Mouse (Mus musculus): Measurements from ENCODE around the gene Prkag1.

Prkag1 gene

GRCm38 (mm10) chr15:98853161-98853937 lies 22.0 kb upstream of the Prkag1 start:
- no peak for DNase-seq (ENCODE audit: low read depth, low spot score)

GRCm38 (mm10) chr15:98852733-98853132 lies 21.4 kb upstream of the Prkag1 start:
- no peak for DNase-seq (ENCODE audit: low read depth, low spot score)

GRCm38 (mm10) chr15:98852071-98852470 lies 20.8 kb upstream of the Prkag1 start:
- no peak for DNase-seq (ENCODE audit: low read depth, low spot score)

GRCm38 (mm10) chr15:98851229-98851818 lies 20.0 kb upstream of the Prkag1 start:
- DNase-seq (ENCODE audit: low read depth, low spot score), result no peak

- no peak for DNase-seq (ENCODE audit: low read depth, low spot score)
These were observed 19.3 kb upstream of the Prkag1 start for GRCm38 (mm10) chr15:98850668-98851067.

GRCm38 (mm10) chr15:98849956-98850600 lies 18.8 kb upstream of the Prkag1 start:
- no peak for DNase-seq (ENCODE audit: low read depth, low spot score)

- DNase-seq (ENCODE audit: low read depth, low spot score), result no peak
These were observed 17.8 kb upstream of the Prkag1 start for GRCm38 (mm10) chr15:98849165-98849564.

- DNase-seq (ENCODE audit: low read depth, low spot score), result no peak
These were observed 14.8 kb upstream of the Prkag1 start for GRCm38 (mm10) chr15:98846140-98846539.

GRCm38 (mm10) chr15:98845149-98845548 lies 13.8 kb upstream of the Prkag1 start:
- DNase-seq (ENCODE audit: low read depth, low spot score), result no peak

GRCm38 (mm10) chr15:98843595-98844223 lies 12.4 kb upstream of the Prkag1 start:
- no peak for DNase-seq (ENCODE audit: low read depth, low spot score)

GRCm38 (mm10) chr15:98839671-98840585 lies 8.6 kb upstream of the Prkag1 start:
- DNase-seq (ENCODE audit: low read depth, low spot score), result no peak

GRCm38 (mm10) chr15:98839161-98839560 lies 7.8 kb upstream of the Prkag1 start:
- DNase-seq (ENCODE audit: low read depth, low spot score), result no peak

GRCm38 (mm10) chr15:98837743-98838103 lies 6.4 kb upstream of the Prkag1 start:
- no peak for DNase-seq (ENCODE audit: low read depth, low spot score)

- DNase-seq (ENCODE audit: low read depth, low spot score), result no peak
These were observed 5.9 kb upstream of the Prkag1 start for GRCm38 (mm10) chr15:98837006-98837742.

- DNase-seq (ENCODE audit: low read depth, low spot score), result no peak
These were observed 4.0 kb upstream of the Prkag1 start for GRCm38 (mm10) chr15:98835291-98835690.

- DNase-seq (ENCODE audit: low read depth, low spot score), result no peak
These were observed 2.7 kb upstream of the Prkag1 start for GRCm38 (mm10) chr15:98834059-98834458.

- DNase-seq (ENCODE audit: low read depth, low spot score), result no peak
These were observed 2.0 kb upstream of the Prkag1 start for GRCm38 (mm10) chr15:98833281-98833680.

GRCm38 (mm10) chr15:98832161-98833058 lies 1.1 kb upstream of the Prkag1 start:
- DNase-seq (ENCODE audit: low read depth, low spot score), result no peak

GRCm38 (mm10) chr15:98831684-98832035 lies 339 bp upstream of the Prkag1 start:
- DNase-seq (ENCODE audit: low read depth, low spot score), result no peak

GRCm38 (mm10) chr15:98827611-98828011 lies 3.7 kb downstream of the Prkag1 start:
- DNase-seq (ENCODE audit: low read depth, low spot score), result no peak

Data from brain, embryonic 18.5 days (tissue).